Mouse (Mus musculus) MEL (cell line): ENCODE measurements around the gene C2cd2. TPM values are rescaled to one million over a fixed set of nuclear protein-coding genes. Genes with fewer than 3 reads are reported as not detected.

ENCODE experiments used
- polyA plus RNA-seq, 2 experiments: library from polyadenylated mRNA; stranded (reverse) in 1 of 2; unstranded in 1 of 2; fragments of >175 nt in 1 of 2; fragments of >200 nt in 1 of 2; gene quantifications; 2 replicates each; pipeline versions ENCODE4 v1.2.1 to v1.2.4; 2012; ENCODE audit warnings: low replicate concordance in 2 of 2, low read depth in 1 of 2; ENCODE audit not compliant: insufficient read length in 2 of 2, insufficient read depth in 1 of 2, missing spikeins in 1 of 2
- total RNA-seq: library from RNA; depleted of rRNA; stranded (reverse); fragments of 300-350 nt; gene quantifications from 2 replicates; pipeline ENCODE4 v1.2.3, GENCODE M21; 2012; rRNA removed

Gene C2cd2
- total and polyA plus RNA-seq, 3 experiments, result 8.9 to 20.7 TPM; not detected in 1

Other genes starting within 250 kb of the C2cd2 start
- gene Ripk4, start 198.8 kb downstream of the C2cd2 start, total RNA-seq, result not detected in 2 replicates
- gene Ripk4, start 198.8 kb downstream of the C2cd2 start, polyA plus RNA-seq, result not detected
- gene Prdm15, start 110.7 kb downstream of the C2cd2 start, total RNA-seq, result 10.6 and 12.0 TPM in 2 replicates
- 10 to 100 TPM in 1 of 2 experiments, not detected in 1; 10.7 TPM for gene Prdm15, start 110.7 kb downstream of the C2cd2 start, polyA plus RNA-seq
- gene Zbtb21, start within 50 bp of the C2cd2 start, total RNA-seq, result 7.3 and 9.4 TPM in 2 replicates
- 1 to 10 TPM in 1 of 2 experiments, not detected in 1; 9.6 TPM for gene Zbtb21, start within 50 bp of the C2cd2 start, polyA plus RNA-seq
- 37.9 and 54.8 TPM in 2 replicates for gene B230307C23Rik, start 34.7 kb upstream of the C2cd2 start, total RNA-seq
- 10 to 100 TPM in 1 of 2 experiments, not detected in 1; 27.4 TPM for gene B230307C23Rik, start 34.7 kb upstream of the C2cd2 start, polyA plus RNA-seq
- 3.9 and 7.4 TPM in 2 replicates for gene A630089N07Rik, start 119.9 kb upstream of the C2cd2 start, total RNA-seq
- 100 to 1,000 TPM in 1 of 2 experiments, 1 to 10 TPM in 1; 9.8 to 539 TPM for gene A630089N07Rik, start 119.9 kb upstream of the C2cd2 start, polyA plus RNA-seq